Mouse (Mus musculus) heart, embryonic 12.5 days (tissue): Measurements from ENCODE around the gene Kmt2c. TPM values are rescaled to one million over a fixed set of nuclear protein-coding genes. Genes with fewer than 3 reads are reported as not detected.

Experiments
- ATAC-seq: fragments of 200-750 bp; cut with Nextera tagmentation; 2 replicates; pipeline ENCODE4 v1.8.0; 2017; ENCODE audit warnings: moderate TSS enrichment, moderate library complexity; ENCODE audit not compliant: insufficient number of reproducible peaks, low FRiP score
- H3K27ac ChIP-seq: fragments of 300-500 bp; sonication (generic); 2 replicates; pipeline ENCODE4 v1.5.1; 2016; ENCODE audit warnings: mild to moderate bottlenecking, moderate library complexity; ENCODE audit not compliant: poor library complexity, severe bottlenecking
- H3K27me3 ChIP-seq: fragments of 300-500 bp; sonication (generic); replicated peaks from 2 replicates; pipeline ENCODE4 v1.6.1; 2016; ENCODE audit warnings: mild to moderate bottlenecking, moderate library complexity
- H3K36me3 ChIP-seq: fragments of 300-500 bp; sonication (generic); 2 replicates; pipeline ENCODE4 v1.6.1; 2016; ENCODE audit warnings: mild to moderate bottlenecking, moderate library complexity
- H3K4me1 ChIP-seq: fragments of 300-500 bp; sonication (generic); replicated peaks from 2 replicates; pipeline ENCODE4 v1.6.1; 2016; ENCODE audit warnings: mild to moderate bottlenecking
- H3K4me2 ChIP-seq: fragments of 300-500 bp; sonication (generic); 2 replicates; pipeline ENCODE4 v1.6.1; 2016; ENCODE audit warnings: mild to moderate bottlenecking, moderate library complexity
- H3K4me3 ChIP-seq: fragments of 300-500 bp; sonication (generic); 2 replicates; pipeline ENCODE4 v1.5.1; 2016; ENCODE audit warnings: mild to moderate bottlenecking
- H3K9ac ChIP-seq: fragments of 300-500 bp; sonication (generic); 2 replicates; pipeline ENCODE4 v1.6.1; 2016; ENCODE audit warnings: mild to moderate bottlenecking, moderate library complexity
- H3K9me3 ChIP-seq: fragments of 300-500 bp; sonication (generic); replicated peaks from 2 replicates; pipeline ENCODE4 v1.6.1; 2016; ENCODE audit warnings: mild to moderate bottlenecking, moderate library complexity
- WGBS: fragments of 180-500 bp; shearing (Covaris S2); methylation state at CpG from one replicate; pipeline ENCODE4 v1.1.7; 2016; 5-methylcytosine and 5-hydroxymethylcytosine counted together
- polyA plus RNA-seq: library from polyadenylated mRNA; unstranded; fragments of >200 nt; fragmentation: Nextera tagmentation; extraction: Ambion mirVana; gene quantifications from 2 replicates; pipeline ENCODE4 v1.2.1, GENCODE M21; 2016

Gene Kmt2c
- 12.3 and 13.7 TPM in 2 replicates for polyA plus RNA-seq

DNA sequence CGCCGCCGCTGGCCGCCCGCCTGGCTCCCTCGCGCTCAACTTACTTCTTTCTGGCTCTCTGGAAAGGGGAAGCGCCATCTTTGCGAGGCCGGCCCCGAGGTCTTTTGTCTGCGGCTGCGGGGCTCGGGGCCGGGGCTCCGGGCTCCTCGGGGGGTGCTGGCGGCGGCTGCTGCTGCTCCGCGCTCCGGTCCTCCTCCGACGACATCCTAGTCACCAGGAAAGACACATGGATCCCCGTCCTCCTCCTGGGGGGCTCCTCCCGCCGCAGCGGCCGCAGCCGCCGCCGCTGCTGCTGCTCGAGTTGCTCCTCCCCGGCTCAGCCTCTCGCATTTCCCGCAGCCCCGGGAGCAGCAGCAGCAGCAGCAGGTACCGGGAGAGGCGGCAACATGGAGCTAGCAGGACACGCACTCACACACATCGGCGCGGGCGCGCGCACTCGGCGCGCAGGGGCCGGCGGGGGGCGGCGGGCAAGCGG, at the start of gene Kmt2c:
Kmt2c (minus strand) TSS at position 438 of the 475 bp plus-strand sequence.
- peak within 1 kb of the TSS; percentile 100 for H3K27ac ChIP-seq
- H3K4me2 ChIP-seq: peak within 1 kb of the TSS; percentile 78
- peak within 1 kb of the TSS; percentile 99 for H3K9ac ChIP-seq
- H3K9me3 ChIP-seq: no peaks in the 10 kb centered on the region
- H3K4me3 ChIP-seq: peak within 1 kb of the TSS; percentile 100
- peaks cover 9% of the 10 kb centered on the region; the same call in 1 of the 2 replicates for H3K4me1 ChIP-seq
- H3K36me3 ChIP-seq: no peaks in the 10 kb centered on the region
- ATAC-seq: peak; percentile 16
- no peaks in the 10 kb centered on the region for H3K27me3 ChIP-seq
- whole genome bisulfite sequencing: 1% methylated on average over 54 of the region's 54 CpGs

DNA sequence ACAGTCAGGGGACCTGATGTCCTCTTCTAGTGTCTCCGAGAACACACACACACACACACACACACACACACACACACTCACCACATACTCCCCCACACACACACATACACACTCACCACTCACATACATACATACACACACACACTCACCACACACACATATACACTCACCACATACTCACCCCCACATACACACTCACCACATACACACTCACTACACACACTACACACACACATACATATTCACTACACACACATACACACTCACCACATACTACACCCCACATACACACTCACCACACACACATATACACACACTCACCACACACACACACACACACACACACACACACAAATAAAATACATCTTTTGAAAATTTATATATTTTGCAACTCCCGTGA, 48.3 kb upstream of the Kmt2c start:
- no peaks in the 10 kb centered on the region for H3K4me1 ChIP-seq
- no peak overlapping the region for H3K27ac ChIP-seq
- H3K36me3 ChIP-seq: no peaks in the 10 kb centered on the region
- H3K27me3 ChIP-seq: no peaks in the 10 kb centered on the region
- no peak for ATAC-seq
- no peak overlapping the region for H3K4me3 ChIP-seq
- H3K4me2 ChIP-seq: no peak overlapping the region
- H3K9ac ChIP-seq: no peak overlapping the region
- no peaks in the 10 kb centered on the region for H3K9me3 ChIP-seq
- 82% methylated on average over 2 of the region's 2 CpGs for WGBS

DNA sequence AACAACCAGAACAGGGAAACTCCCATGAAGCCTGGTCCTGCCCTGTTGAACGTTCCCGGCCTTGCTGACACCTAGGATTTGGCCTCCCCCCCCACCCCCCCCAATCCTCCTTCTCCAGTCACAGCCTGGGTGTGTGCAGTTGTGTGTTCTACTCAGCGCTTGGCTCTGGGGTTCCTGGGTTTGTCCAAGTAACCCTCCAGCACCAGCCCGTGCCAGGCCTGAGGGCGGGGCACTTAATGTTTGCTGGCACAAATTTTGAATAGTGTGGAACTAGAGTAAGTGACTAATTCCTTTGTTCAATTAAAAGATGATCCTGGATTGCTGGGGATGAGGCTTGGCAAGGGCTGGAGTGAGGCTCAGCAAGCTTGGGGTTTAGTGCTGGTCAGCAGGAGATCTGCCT, 46.0 kb upstream of the Kmt2c start:
- Histone ChIP-seq H3K4me1 (no peaks in the 10 kb centered on the region), H3K4me3 (no peak overlapping the region), H3K9ac (no peak overlapping the region), H3K36me3 (no peaks in the 10 kb centered on the region), H3K27me3 (no peaks in the 10 kb centered on the region), H3K9me3 (no peaks in the 10 kb centered on the region), H3K4me2 (no peak overlapping the region), H3K27ac (no peak overlapping the region)
- ATAC-seq: no peak
- whole genome bisulfite sequencing: 79% methylated on average over 5 of the region's 5 CpGs

DNA sequence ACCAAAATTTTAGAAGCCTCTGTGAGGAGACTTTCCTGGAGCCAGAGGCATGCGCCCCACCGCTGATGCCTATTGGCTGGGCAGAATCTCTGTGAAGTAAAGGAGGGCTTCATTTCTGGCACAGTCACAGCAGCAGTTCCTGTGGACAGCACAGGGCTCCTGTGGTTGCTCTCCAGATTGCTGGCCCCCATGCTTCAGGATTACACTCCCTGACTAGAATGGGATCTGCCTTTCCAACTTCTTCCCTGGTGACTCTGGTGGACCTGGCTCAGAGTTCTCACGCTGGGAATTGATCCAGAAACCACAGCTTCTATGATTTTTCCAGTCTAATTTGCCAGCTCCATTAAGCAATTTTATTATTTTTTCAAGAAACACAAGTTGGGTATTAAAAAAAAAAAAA, 45.5 kb upstream of the Kmt2c start:
- Histone ChIP-seq H3K27me3 (no peaks in the 10 kb centered on the region), H3K27ac (no peak overlapping the region), H3K36me3 (no peaks in the 10 kb centered on the region), H3K9me3 (no peaks in the 10 kb centered on the region), H3K4me1 (no peaks in the 10 kb centered on the region), H3K4me2 (no peak overlapping the region), H3K4me3 (no peak overlapping the region), H3K9ac (no peak overlapping the region)
- WGBS: 85% methylated on average over 3 of the region's 3 CpGs
- ATAC-seq: no peak

DNA sequence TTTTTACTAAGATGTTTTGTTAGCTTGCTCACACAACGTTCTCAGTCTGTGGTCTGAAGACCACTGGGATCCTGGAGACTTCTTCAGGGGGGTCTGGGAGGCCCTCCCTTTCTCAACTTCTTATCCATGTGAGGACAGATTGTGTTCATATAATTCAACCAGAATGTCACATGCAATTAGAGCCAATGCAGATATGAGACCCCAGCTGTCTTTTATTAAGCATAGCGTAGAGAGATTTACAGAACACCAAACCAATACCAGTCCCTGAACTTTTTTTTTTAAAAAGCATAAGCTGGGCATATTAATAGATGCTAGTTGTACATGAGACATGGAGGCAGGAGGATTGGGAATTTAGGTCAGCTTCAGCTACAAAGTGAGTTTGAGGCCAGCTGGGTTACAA, 43.1 kb upstream of the Kmt2c start:
- no peak overlapping the region for H3K27ac ChIP-seq
- ATAC-seq: no peak
- WGBS: 74% methylated on average over 2 of the region's 2 CpGs
- H3K4me2 ChIP-seq: no peak overlapping the region
- H3K27me3 ChIP-seq: no peaks in the 10 kb centered on the region
- H3K4me1 ChIP-seq: no peaks in the 10 kb centered on the region
- H3K9ac ChIP-seq: no peak overlapping the region
- no peaks in the 10 kb centered on the region for H3K36me3 ChIP-seq
- peaks cover 6% of the 10 kb centered on the region for H3K9me3 ChIP-seq
- H3K4me3 ChIP-seq: no peak overlapping the region

DNA sequence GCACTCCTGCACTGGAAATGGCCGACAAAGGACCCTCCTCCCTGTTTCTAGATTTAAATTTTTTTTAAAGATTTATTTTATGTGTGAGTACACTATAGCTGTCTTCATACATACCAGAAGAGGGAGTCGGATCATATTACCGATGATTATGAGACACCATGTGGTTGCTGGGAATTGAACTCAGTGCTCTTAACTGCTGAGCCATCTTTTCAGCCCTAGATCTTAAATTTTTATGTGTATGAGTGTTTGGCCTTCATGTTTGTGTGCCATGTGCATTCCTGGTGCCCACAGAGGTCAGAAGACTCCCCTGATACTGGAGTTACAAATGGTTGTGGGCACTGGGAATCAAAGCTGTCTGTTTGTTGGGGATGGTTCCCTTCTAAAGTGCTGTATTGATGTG, 42.3 kb upstream of the Kmt2c start:
- WGBS: 78% methylated on average over 3 of the region's 3 CpGs

DNA sequence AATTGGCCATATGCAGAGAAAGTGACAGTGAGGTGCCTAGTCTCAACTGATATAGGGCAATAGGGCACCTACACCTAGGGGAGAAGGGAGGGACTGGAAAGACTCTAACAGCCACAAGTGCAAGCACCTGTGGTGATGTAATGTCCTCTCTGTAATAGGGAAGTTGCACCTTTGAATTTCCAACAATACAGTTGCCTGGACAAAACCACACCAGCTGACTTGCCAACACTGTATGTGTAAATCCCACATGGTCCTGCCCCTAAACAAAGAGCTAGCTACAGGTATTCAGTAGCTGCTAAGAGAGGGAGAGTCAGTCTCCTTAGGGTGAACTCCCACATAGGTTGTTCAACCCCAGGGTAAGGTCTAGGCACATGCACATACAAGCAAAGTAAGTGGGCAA, 41.8 kb upstream of the Kmt2c start:
- Histone ChIP-seq H3K4me1 (no peaks in the 10 kb centered on the region), H3K36me3 (no peaks in the 10 kb centered on the region), H3K27ac (no peak overlapping the region), H3K4me2 (no peak overlapping the region), H3K27me3 (no peaks in the 10 kb centered on the region), H3K9ac (no peak overlapping the region), H3K9me3 (peaks cover 6% of the 10 kb centered on the region), H3K4me3 (no peak overlapping the region)
- ATAC-seq: no peak

More for the DNA sequence above, 42.3 kb upstream of the Kmt2c start:
- Histone ChIP-seq H3K4me3 (no peak overlapping the region), H3K9me3 (peaks cover 6% of the 10 kb centered on the region), H3K4me2 (no peak overlapping the region), H3K4me1 (no peaks in the 10 kb centered on the region), H3K36me3 (no peaks in the 10 kb centered on the region), H3K27ac (no peak overlapping the region), H3K9ac (no peak overlapping the region), H3K27me3 (no peaks in the 10 kb centered on the region)
- no peak for ATAC-seq

DNA sequence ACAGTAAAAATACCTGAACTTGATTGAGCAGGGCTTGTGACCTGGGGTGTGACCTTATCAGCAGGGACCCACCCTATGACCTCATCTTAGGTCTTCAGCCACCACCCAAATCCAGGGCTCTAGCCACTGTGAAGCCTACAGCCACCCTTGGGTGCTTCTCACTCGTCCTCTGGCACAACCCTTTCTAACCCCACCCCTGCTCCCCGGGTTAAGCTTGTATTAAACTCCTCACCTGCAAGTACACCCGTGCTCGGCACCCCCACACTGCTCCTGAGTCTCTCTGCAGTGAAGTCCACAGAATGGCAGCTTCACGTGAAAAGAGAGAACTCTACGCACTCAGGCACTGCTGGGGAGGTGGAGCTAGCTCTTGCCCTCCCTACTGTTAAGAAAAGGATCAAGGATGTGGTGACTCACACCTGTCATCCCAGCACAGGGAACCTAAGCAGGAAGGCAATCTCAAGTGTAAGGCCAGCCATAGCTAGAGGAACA, 38.4 kb upstream of the Kmt2c start:
- Histone ChIP-seq H3K4me3 (no peak overlapping the region), H3K27ac (no peak overlapping the region), H3K4me1 (peaks cover 6% of the 10 kb centered on the region; the same call in 1 of the 2 replicates), H3K4me2 (no peak overlapping the region), H3K9me3 (peaks cover 6% of the 10 kb centered on the region), H3K27me3 (no peaks in the 10 kb centered on the region), H3K36me3 (no peaks in the 10 kb centered on the region), H3K9ac (no peak overlapping the region)
- ATAC-seq: no peak
- WGBS: 43% methylated on average over 6 of the region's 6 CpGs

DNA sequence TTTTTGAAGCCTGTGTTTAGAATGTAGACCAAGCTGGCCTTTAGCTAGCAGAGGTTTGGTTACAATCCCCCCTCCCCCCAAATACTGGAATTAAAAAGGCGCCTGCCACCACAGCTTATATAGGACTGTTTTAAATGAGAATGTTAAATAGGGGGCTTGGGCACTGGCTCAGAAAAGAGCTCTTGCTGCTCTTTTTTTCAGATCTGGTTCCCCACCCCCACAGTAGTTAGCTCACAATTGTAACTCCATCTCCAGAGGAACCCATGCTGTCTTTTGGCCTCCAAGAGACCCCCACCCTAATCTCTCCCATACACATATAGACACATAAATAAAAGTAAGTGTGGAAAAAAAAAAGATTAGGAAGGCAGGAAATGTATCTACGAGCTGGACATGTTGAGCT, 37.9 kb upstream of the Kmt2c start:
- no peaks in the 10 kb centered on the region for H3K27me3 ChIP-seq
- H3K9me3 ChIP-seq: peaks cover 6% of the 10 kb centered on the region
- H3K4me3 ChIP-seq: no peak overlapping the region
- H3K36me3 ChIP-seq: no peaks in the 10 kb centered on the region
- no peak overlapping the region for H3K27ac ChIP-seq
- H3K4me1 ChIP-seq: peaks cover 6% of the 10 kb centered on the region; the same call in 1 of the 2 replicates
- no peak overlapping the region for H3K4me2 ChIP-seq
- WGBS: 69% methylated on average over 2 of the region's 2 CpGs
- no peak for ATAC-seq
- H3K9ac ChIP-seq: no peak overlapping the region

DNA sequence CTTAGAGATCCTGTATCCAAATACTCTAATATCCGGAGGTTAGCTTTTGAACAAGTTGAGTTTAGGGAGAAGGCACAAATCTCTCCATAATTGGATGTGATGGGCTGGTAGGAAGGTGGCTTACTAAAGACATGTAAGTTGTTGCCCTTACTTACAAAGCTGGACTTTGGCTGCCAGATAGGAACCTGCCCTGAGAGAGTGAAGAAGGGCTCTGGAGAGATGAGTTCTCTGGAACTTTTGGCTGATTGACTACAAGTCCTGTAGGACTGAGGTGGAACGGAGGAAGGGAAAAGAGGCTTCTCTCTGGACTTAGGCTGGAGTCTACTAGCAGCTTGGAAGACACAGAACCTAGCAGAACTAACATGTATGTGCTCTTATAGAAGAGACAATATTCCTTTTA, 37.0 kb upstream of the Kmt2c start:
- Histone ChIP-seq H3K4me3 (no peak overlapping the region), H3K4me2 (no peak overlapping the region), H3K27me3 (no peaks in the 10 kb centered on the region), H3K36me3 (no peaks in the 10 kb centered on the region), H3K9ac (no peak overlapping the region), H3K4me1 (peaks cover 6% of the 10 kb centered on the region; the same call in 1 of the 2 replicates), H3K9me3 (peaks cover 6% of the 10 kb centered on the region), H3K27ac (no peak overlapping the region)
- 87% methylated on average over 2 of the region's 2 CpGs for WGBS
- no peak for ATAC-seq

DNA sequence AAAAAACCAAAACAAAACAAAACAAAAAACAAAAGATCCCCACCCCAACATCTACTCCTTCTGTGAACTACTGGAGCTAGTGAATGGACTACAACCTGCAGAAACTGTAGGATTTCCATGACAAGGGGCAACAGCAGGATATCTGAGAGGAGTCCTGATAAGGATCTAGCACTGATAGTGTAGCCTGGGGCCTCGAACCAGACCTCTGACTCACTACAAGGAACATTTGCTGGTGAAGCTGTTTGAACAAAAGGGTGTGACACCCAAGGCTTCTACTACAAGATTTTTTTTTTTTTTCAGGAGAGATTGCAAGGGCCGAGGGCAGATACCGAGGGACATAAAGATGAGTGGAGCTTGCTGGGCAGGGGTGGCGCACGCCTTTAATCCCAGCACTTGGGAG, 34.7 kb upstream of the Kmt2c start:
- Histone ChIP-seq H3K4me1 (peaks cover 11% of the 10 kb centered on the region), H3K4me3 (no peak overlapping the region), H3K9me3 (peaks cover 6% of the 10 kb centered on the region), H3K36me3 (no peaks in the 10 kb centered on the region), H3K27me3 (no peaks in the 10 kb centered on the region), H3K27ac (no peak overlapping the region), H3K4me2 (no peak overlapping the region), H3K9ac (no peak overlapping the region)
- WGBS: 64% methylated on average over 5 of the region's 5 CpGs
- no peak for ATAC-seq
